In genomic region chr11:63880296-63880695, GRCm38 (mm10) we compare ENCODE assay signal across 20 mouse cellular contexts. TPM values are rescaled to one million over a fixed set of nuclear protein-coding genes. Genes with fewer than 3 reads are reported as not detected.
DNase-seq lines count a peak whose midpoint lies in the region; ATAC-seq and TF ChIP-seq lines count a peak whose summit lies in the region.
"Had no signal": no experiment of that assay in that cellular context is flagged by ENCODE, and none has a peak within 500 bp of the region (broad histone marks: within the 10 kb centered on the region; RNA-seq: fewer than 3 reads in every experiment).

No protein-coding gene starts in this region.

- TF ChIP-seq CTCF in liver, embryonic 14.5 days (IDR thresholded peaks at IDR 0.05; ENCODE audit: low read depth) = no peak

- no peak for DNase-seq in liver, embryonic 11.5 days (ENCODE audit: low spot score)
- peak in 1 of 3 experiments; percentile 32 for DNase-seq in liver, embryonic 14.5 days (ENCODE audit: low read depth in 3 of 3, low spot score in 3 of 3)
- no peak for DNase-seq in thymus, postnatal 36 days
- no peak for DNase-seq in kidney, adult 18-20 months
- DNase-seq in cerebellum, adult 9-11 months = no peak
- no peak for DNase-seq in urinary bladder, adult 2 months (ENCODE audit: low spot score)
- DNase-seq: adrenal gland, adult 2 months; adrenal gland, postnatal 10 days; adrenal gland, postnatal 25 days; cerebellum, adult 11 months; cerebellum, adult 18-20 months; cerebellum, adult 8-10 months; cerebellum, postnatal 10 days; cerebellum, postnatal 25 days had no signal

- H3K27ac ChIP-seq in liver, embryonic 11.5 days (ENCODE audit: low read depth, low read length) = peak overlapping the region; percentile 34; the same call in 1 of the 2 replicates
- H3K27ac ChIP-seq in liver, embryonic 12.5 days = 0 out of 2 replicates have a peak overlapping the region, but pooled peaks have one; percentile 61
- no peak overlapping the region for H3K27ac ChIP-seq in liver, embryonic 14.5 days
- H3K27ac ChIP-seq in liver, embryonic 16.5 days (ENCODE audit: low read length) = peak overlapping the region; percentile 71
- H3K27ac ChIP-seq: embryonic facial prominence, embryonic 10.5 days; embryonic facial prominence, embryonic 12.5 days; forebrain, embryonic 13.5 days; forebrain, embryonic 15.5 days had no signal

- H3K9me3 ChIP-seq in liver, embryonic 11.5 days (ENCODE audit: control insufficient read depth, low read length) = no peaks in the 10 kb centered on the region
- H3K9me3 ChIP-seq in liver, embryonic 12.5 days (replicated peaks) = no peaks in the 10 kb centered on the region
- H3K9me3 ChIP-seq in liver, embryonic 14.5 days (ENCODE audit: control insufficient read depth, low read length) = no peaks in the 10 kb centered on the region
- no peaks in the 10 kb centered on the region for H3K9me3 ChIP-seq in liver, embryonic 16.5 days (replicated peaks; ENCODE audit: control insufficient read depth, low read length)
- H3K9me3 ChIP-seq: embryonic facial prominence, embryonic 10.5 days; embryonic facial prominence, embryonic 12.5 days; forebrain, embryonic 13.5 days; forebrain, embryonic 15.5 days had no signal

- no peak for TF ChIP-seq EP300 in liver, embryonic 14.5 days (IDR thresholded peaks at IDR 0.05; ENCODE audit: low read depth)

- H3K4me1 ChIP-seq in liver, embryonic 11.5 days (replicated peaks; ENCODE audit: control insufficient read depth, insufficient read depth, low read length) = peaks cover 11% of the 10 kb centered on the region
- H3K4me1 ChIP-seq in liver, embryonic 12.5 days = 0 out of 2 replicates have a peak, but pooled peaks cover 4% of the 10 kb centered on the region
- peaks cover 0 to 25% of the 10 kb centered on the region in 2 experiments; a peak in 3 of 4 replicates for H3K4me1 ChIP-seq in liver, embryonic 14.5 days (replicated peaks; ENCODE audit: control insufficient read depth in 2 of 2, insufficient read depth in 2 of 2, low read length in 1 of 2)
- H3K4me1 ChIP-seq in liver, embryonic 16.5 days (ENCODE audit: control insufficient read depth, low read depth, low read length) = peaks cover 5% of the 10 kb centered on the region; the same call in 1 of the 2 replicates
- H3K4me1 ChIP-seq: embryonic facial prominence, embryonic 10.5 days; embryonic facial prominence, embryonic 12.5 days; forebrain, embryonic 13.5 days; forebrain, embryonic 15.5 days had no signal

- H3K27me3 ChIP-seq in liver, embryonic 11.5 days (replicated peaks; ENCODE audit: control insufficient read depth, insufficient read depth, low read length) = no peaks in the 10 kb centered on the region
- no peaks in the 10 kb centered on the region for H3K27me3 ChIP-seq in liver, embryonic 12.5 days (replicated peaks)
- no peaks in the 10 kb centered on the region for H3K27me3 ChIP-seq in liver, embryonic 14.5 days (ENCODE audit: control insufficient read depth, insufficient read depth, low read length)
- no peaks in the 10 kb centered on the region for H3K27me3 ChIP-seq in liver, embryonic 16.5 days (ENCODE audit: control insufficient read depth, insufficient read depth, low read depth, low read length)
- H3K27me3 ChIP-seq: forebrain, embryonic 13.5 days; forebrain, embryonic 15.5 days had no signal

- ATAC-seq in liver, embryonic 11.5 days (replicated peaks; ENCODE audit: low FRiP score) = peak; percentile 47; the same call in 1 of the 2 replicates
- peak; percentile 71 for ATAC-seq in liver, embryonic 12.5 days
- peak; percentile 71 for ATAC-seq in liver, embryonic 14.5 days (ENCODE audit: insufficient read depth)
- peak; percentile 86 for ATAC-seq in liver, embryonic 16.5 days (ENCODE audit: low read depth)
- ATAC-seq: forebrain, embryonic 13.5 days; forebrain, embryonic 15.5 days had no signal

- 47% methylated on average over 2 of the region's 2 CpGs for WGBS in liver, embryonic 11.5 days
- WGBS in liver, embryonic 12.5 days (ENCODE audit: insufficient replicate concordance) = 42% methylated on average over 2 of the region's 2 CpGs
- 37% methylated on average over 2 of the region's 2 CpGs for WGBS in liver, embryonic 14.5 days (ENCODE audit: insufficient replicate concordance)
- WGBS in liver, embryonic 16.5 days (ENCODE audit: insufficient replicate concordance) = 19% methylated on average over 2 of the region's 2 CpGs

- no peak overlapping the region for H3K9ac ChIP-seq in liver, embryonic 11.5 days (ENCODE audit: low read depth, low read length)
- H3K9ac ChIP-seq in liver, embryonic 12.5 days = no peak overlapping the region
- H3K9ac ChIP-seq in liver, embryonic 14.5 days (replicated peaks) = no peak overlapping the region
- no peak overlapping the region for H3K9ac ChIP-seq in liver, embryonic 16.5 days (ENCODE audit: low read depth, low read length)
- H3K9ac ChIP-seq: embryonic facial prominence, embryonic 12.5 days; forebrain, embryonic 13.5 days; forebrain, embryonic 15.5 days had no signal

- no peak overlapping the region for H3K4me2 ChIP-seq in liver, embryonic 11.5 days
- H3K4me2 ChIP-seq in liver, embryonic 12.5 days = no peak overlapping the region
- H3K4me2 ChIP-seq in liver, embryonic 14.5 days (ENCODE audit: low read depth) = no peak overlapping the region
- no peak overlapping the region for H3K4me2 ChIP-seq in liver, embryonic 16.5 days (ENCODE audit: low read depth, low read length)
- H3K4me2 ChIP-seq: embryonic facial prominence, embryonic 12.5 days; forebrain, embryonic 13.5 days; forebrain, embryonic 15.5 days had no signal

- H3K4me3 ChIP-seq in liver, embryonic 11.5 days (ENCODE audit: low read depth, low read length) = no peak overlapping the region
- H3K4me3 ChIP-seq in liver, embryonic 12.5 days = no peak overlapping the region
- no peak overlapping the region for H3K4me3 ChIP-seq in liver, embryonic 14.5 days (ENCODE audit: insufficient read depth in 1 of 2, low read depth in 2 of 2, low read length in 2 of 2)
- no peak overlapping the region for H3K4me3 ChIP-seq in liver, embryonic 16.5 days (ENCODE audit: low read depth, low read length)
- H3K4me3 ChIP-seq: embryonic facial prominence, embryonic 10.5 days; embryonic facial prominence, embryonic 12.5 days; forebrain, embryonic 13.5 days; forebrain, embryonic 15.5 days had no signal

- H3K36me3 ChIP-seq in liver, embryonic 11.5 days (ENCODE audit: control insufficient read depth, insufficient read depth, low read length) = no peaks in the 10 kb centered on the region
- H3K36me3 ChIP-seq in liver, embryonic 12.5 days = peaks cover 5% of the 10 kb centered on the region; the same call in 1 of the 2 replicates
- no peaks in the 10 kb centered on the region for H3K36me3 ChIP-seq in liver, embryonic 14.5 days (replicated peaks; ENCODE audit: control insufficient read depth, insufficient read depth, low read depth)
- H3K36me3 ChIP-seq in liver, embryonic 16.5 days (ENCODE audit: control insufficient read depth, insufficient read depth) = no peaks in the 10 kb centered on the region
- H3K36me3 ChIP-seq: embryonic facial prominence, embryonic 10.5 days; forebrain, embryonic 15.5 days had no signal

RNA-seq across cellular contexts. Expression of gene Hs3st3b1, which starts 41.8 kb away (rescaled TPM):
- polyA plus RNA-seq in liver, embryonic 11.5 days (2014; fragmentation: Nextera tagmentation; extraction: Ambion mirVana) = 41.7 and 42.4 TPM in 2 replicates
- polyA plus RNA-seq in liver, embryonic 12.5 days (2016; fragmentation: Nextera tagmentation; extraction: Ambion mirVana) = 23.7 and 25.0 TPM in 2 replicates
- 7.8 and 8.0 TPM in 2 replicates for polyA plus RNA-seq in liver, embryonic 14.5 days (2012; rRNA removed)
- polyA plus RNA-seq in liver, embryonic 14.5 days (2014; fragmentation: Nextera tagmentation; extraction: Ambion mirVana) = 10.4 and 12.1 TPM in 2 replicates
- polyA plus RNA-seq in liver, embryonic 16.5 days (2015; fragmentation: Nextera tagmentation; extraction: Ambion mirVana) = 14.5 and 15.5 TPM in 2 replicates
- 0.33 and 0.41 TPM in 2 replicates for polyA plus RNA-seq in urinary bladder, adult 2 months (2012; rRNA removed)
